Mouse (Mus musculus): ENCODE results near the gene Med12l. TPM values are rescaled to one million over a fixed set of nuclear protein-coding genes. Genes with fewer than 3 reads are reported as not detected.

Med12l gene
- polyA plus RNA-seq, 1 experiment from 2014 or later: 3.5 TPM

- no peaks in the 10 kb centered on the region for H3K27me3 ChIP-seq (ENCODE audit: control insufficient read depth, insufficient read depth, low read length)
- no peaks in the 10 kb centered on the region for H3K9me3 ChIP-seq (ENCODE audit: control insufficient read depth, low read length)
- no peak overlapping the region for H3K4me2 ChIP-seq (ENCODE audit: low read depth)
- H3K36me3 ChIP-seq (ENCODE audit: control insufficient read depth, insufficient read depth, low read length): no peaks in the 10 kb centered on the region
- 91% methylated on average over 16 of the region's 16 CpGs for WGBS
- no peak for DNase-seq (ENCODE audit: low spot score)
- no peak for ATAC-seq (ENCODE audit: insufficient read depth, low FRiP score, low TSS enrichment)
- H3K4me3 ChIP-seq (ENCODE audit: low read depth, low read length): no peak overlapping the region
- no peak overlapping the region for H3K27ac ChIP-seq (ENCODE audit: low read depth, low read length)
- no peaks in the 10 kb centered on the region for H3K4me1 ChIP-seq (ENCODE audit: control insufficient read depth, insufficient read depth, low read length)
- H3K9ac ChIP-seq (ENCODE audit: low read length): no peak overlapping the region
Measured at GRCm38 (mm10) chr3:59295699-59296562, 290.3 kb downstream of the Med12l start.

- no peaks in the 10 kb centered on the region for H3K27me3 ChIP-seq (ENCODE audit: control insufficient read depth, insufficient read depth, low read length)
- ATAC-seq (ENCODE audit: insufficient read depth, low FRiP score, low TSS enrichment): no peak
- H3K4me1 ChIP-seq (ENCODE audit: control insufficient read depth, insufficient read depth, low read length): no peaks in the 10 kb centered on the region
- no peak overlapping the region for H3K27ac ChIP-seq (ENCODE audit: low read depth, low read length)
- no peak overlapping the region for H3K4me3 ChIP-seq (ENCODE audit: low read depth, low read length)
- no peak overlapping the region for H3K4me2 ChIP-seq (ENCODE audit: low read depth)
- 94% methylated on average over 5 of the region's 5 CpGs for WGBS
- no peak overlapping the region for H3K9ac ChIP-seq (ENCODE audit: low read length)
- DNase-seq (ENCODE audit: low spot score): no peak
- H3K9me3 ChIP-seq (ENCODE audit: control insufficient read depth, low read length): no peaks in the 10 kb centered on the region
- no peaks in the 10 kb centered on the region for H3K36me3 ChIP-seq (ENCODE audit: control insufficient read depth, insufficient read depth, low read length)
Measured at GRCm38 (mm10) chr3:59296563-59297130, 291.0 kb downstream of the Med12l start.

GRCm38 (mm10) chr3:59297653-59298052 is 292.0 kb downstream of the Med12l start:
- Histone ChIP-seq H3K27me3 (ENCODE audit: control insufficient read depth, insufficient read depth, low read length) (no peaks in the 10 kb centered on the region), H3K4me1 (ENCODE audit: control insufficient read depth, insufficient read depth, low read length) (no peaks in the 10 kb centered on the region), H3K36me3 (ENCODE audit: control insufficient read depth, insufficient read depth, low read length) (no peaks in the 10 kb centered on the region), H3K4me3 (ENCODE audit: low read depth, low read length) (no peak overlapping the region), H3K9ac (ENCODE audit: low read length) (no peak overlapping the region), H3K4me2 (ENCODE audit: low read depth) (no peak overlapping the region), H3K27ac (ENCODE audit: low read depth, low read length) (no peak overlapping the region), H3K9me3 (ENCODE audit: control insufficient read depth, low read length) (no peaks in the 10 kb centered on the region)
- no peak for ATAC-seq (ENCODE audit: insufficient read depth, low FRiP score, low TSS enrichment)
- WGBS: 87% methylated on average over 16 of the region's 16 CpGs
- no peak for DNase-seq (ENCODE audit: low spot score)

GRCm38 (mm10) chr3:59304944-59305343 is 299.3 kb downstream of the Med12l start:
- ATAC-seq (ENCODE audit: insufficient read depth, low FRiP score, low TSS enrichment) (no peak), DNase-seq (ENCODE audit: low spot score) (no peak)
- Histone ChIP-seq H3K4me2 (ENCODE audit: low read depth) (no peak overlapping the region), H3K27me3 (ENCODE audit: control insufficient read depth, insufficient read depth, low read length) (no peaks in the 10 kb centered on the region), H3K36me3 (ENCODE audit: control insufficient read depth, insufficient read depth, low read length) (no peaks in the 10 kb centered on the region), H3K9me3 (ENCODE audit: control insufficient read depth, low read length) (no peaks in the 10 kb centered on the region), H3K4me1 (ENCODE audit: control insufficient read depth, insufficient read depth, low read length) (no peaks in the 10 kb centered on the region), H3K4me3 (ENCODE audit: low read depth, low read length) (no peak overlapping the region), H3K27ac (ENCODE audit: low read depth, low read length) (no peak overlapping the region), H3K9ac (ENCODE audit: low read length) (no peak overlapping the region)
- WGBS: 94% methylated on average over 5 of the region's 5 CpGs

GRCm38 (mm10) chr3:59305518-59305917 is 299.9 kb downstream of the Med12l start:
- 89% methylated on average over 2 of the region's 2 CpGs for WGBS

DNA sequence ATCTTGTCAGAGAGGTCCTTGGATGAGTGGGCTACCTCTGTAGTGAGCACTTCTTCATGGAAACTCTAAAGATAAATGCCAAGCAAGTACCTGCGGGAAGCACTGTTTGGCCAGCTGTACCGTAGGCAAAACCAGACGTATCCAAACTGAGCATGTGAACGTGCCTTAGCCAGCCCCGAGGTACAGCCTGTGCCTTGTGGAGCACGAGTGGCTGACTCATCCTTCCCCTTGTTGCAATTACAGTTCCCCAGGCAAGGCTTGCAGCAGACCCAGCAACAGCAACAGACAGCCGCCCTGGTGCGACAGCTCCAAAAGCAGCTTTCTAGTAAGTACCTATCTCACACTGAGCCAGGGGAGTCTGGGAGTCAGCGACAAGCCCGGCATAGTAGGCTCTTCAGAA is 307.0 kb downstream of the Med12l start:
- no peak overlapping the region for H3K9ac ChIP-seq (ENCODE audit: low read length)
- H3K36me3 ChIP-seq (ENCODE audit: control insufficient read depth, insufficient read depth, low read length): no peaks in the 10 kb centered on the region
- no peaks in the 10 kb centered on the region for H3K4me1 ChIP-seq (ENCODE audit: control insufficient read depth, insufficient read depth, low read length)
- no peaks in the 10 kb centered on the region for H3K27me3 ChIP-seq (ENCODE audit: control insufficient read depth, insufficient read depth, low read length)
- no peak for ATAC-seq (ENCODE audit: insufficient read depth, low FRiP score, low TSS enrichment)
- no peaks in the 10 kb centered on the region for H3K9me3 ChIP-seq (ENCODE audit: control insufficient read depth, low read length)
- WGBS: 89% methylated on average over 10 of the region's 10 CpGs
- H3K27ac ChIP-seq (ENCODE audit: low read depth, low read length): no peak overlapping the region
- no peak overlapping the region for H3K4me3 ChIP-seq (ENCODE audit: low read depth, low read length)
- no peak for DNase-seq (ENCODE audit: low spot score)
- H3K4me2 ChIP-seq (ENCODE audit: low read depth): no peak overlapping the region

More at GRCm38 (mm10) chr3:59305518-59305917, 299.9 kb downstream of the Med12l start:
- no peak overlapping the region for H3K27ac ChIP-seq (ENCODE audit: low read depth, low read length)
- no peak overlapping the region for H3K4me3 ChIP-seq (ENCODE audit: low read depth, low read length)
- no peaks in the 10 kb centered on the region for H3K36me3 ChIP-seq (ENCODE audit: control insufficient read depth, insufficient read depth, low read length)
- ATAC-seq (ENCODE audit: insufficient read depth, low FRiP score, low TSS enrichment) (no peak), DNase-seq (ENCODE audit: low spot score) (no peak)
- H3K27me3 ChIP-seq (ENCODE audit: control insufficient read depth, insufficient read depth, low read length): no peaks in the 10 kb centered on the region
- no peaks in the 10 kb centered on the region for H3K4me1 ChIP-seq (ENCODE audit: control insufficient read depth, insufficient read depth, low read length)
- H3K9ac ChIP-seq (ENCODE audit: low read length): no peak overlapping the region
- no peak overlapping the region for H3K4me2 ChIP-seq (ENCODE audit: low read depth)
- no peaks in the 10 kb centered on the region for H3K9me3 ChIP-seq (ENCODE audit: control insufficient read depth, low read length)

- DNase-seq (ENCODE audit: low spot score): no peak
- Histone ChIP-seq H3K27me3 (ENCODE audit: control insufficient read depth, insufficient read depth, low read length) (no peaks in the 10 kb centered on the region), H3K9me3 (ENCODE audit: control insufficient read depth, low read length) (no peaks in the 10 kb centered on the region), H3K4me2 (ENCODE audit: low read depth) (no peak overlapping the region), H3K36me3 (ENCODE audit: control insufficient read depth, insufficient read depth, low read length) (no peaks in the 10 kb centered on the region), H3K9ac (ENCODE audit: low read length) (no peak overlapping the region), H3K4me3 (ENCODE audit: low read depth, low read length) (no peak overlapping the region), H3K27ac (ENCODE audit: low read depth, low read length) (no peak overlapping the region), H3K4me1 (ENCODE audit: control insufficient read depth, insufficient read depth, low read length) (no peaks in the 10 kb centered on the region)
- no peak for ATAC-seq (ENCODE audit: insufficient read depth, low FRiP score, low TSS enrichment)
- 78% methylated on average over 7 of the region's 7 CpGs for WGBS
Measured at GRCm38 (mm10) chr3:59316077-59316476, 310.5 kb downstream of the Med12l start.

- DNase-seq (ENCODE audit: low spot score) (peak; percentile 44), ATAC-seq (ENCODE audit: insufficient read depth, low FRiP score, low TSS enrichment) (no peak)
- WGBS: 45% methylated on average over 7 of the region's 7 CpGs
Measured at GRCm38 (mm10) chr3:59321278-59321876, 315.8 kb downstream of the Med12l start.

More at GRCm38 (mm10) chr3:59321278-59321876, 315.8 kb downstream of the Med12l start:
- H3K4me1 ChIP-seq (ENCODE audit: control insufficient read depth, insufficient read depth, low read length): no peaks in the 10 kb centered on the region
- H3K4me3 ChIP-seq (ENCODE audit: low read depth, low read length): no peak overlapping the region
- no peaks in the 10 kb centered on the region for H3K36me3 ChIP-seq (ENCODE audit: control insufficient read depth, insufficient read depth, low read length)
- no peak overlapping the region for H3K27ac ChIP-seq (ENCODE audit: low read depth, low read length)
- H3K27me3 ChIP-seq (ENCODE audit: control insufficient read depth, insufficient read depth, low read length): no peaks in the 10 kb centered on the region
- H3K9me3 ChIP-seq (ENCODE audit: control insufficient read depth, low read length): no peaks in the 10 kb centered on the region
- no peak overlapping the region for H3K4me2 ChIP-seq (ENCODE audit: low read depth)
- no peak overlapping the region for H3K9ac ChIP-seq (ENCODE audit: low read length)
